In genomic region chr11:44777331-44778310, GRCm38 (mm10) we compare ENCODE assay signal across 23 mouse cellular contexts.
DNase-seq lines count a peak whose midpoint lies in the region; ATAC-seq lines count a peak whose summit lies in the region.
"Had no signal": no experiment of that assay in that cellular context is flagged by ENCODE, and none has a peak within 500 bp of the region (broad histone marks: within the 10 kb centered on the region; RNA-seq: fewer than 3 reads in every experiment).

No protein-coding gene starts in this region.

- H3K9ac ChIP-seq in forebrain, embryonic 14.5 days (ENCODE audit: low read length) = no peak overlapping the region
- no peak overlapping the region for H3K9ac ChIP-seq in forebrain, embryonic 16.5 days (replicated peaks; ENCODE audit: low read depth, low read length)
- H3K9ac ChIP-seq in midbrain, embryonic 11.5 days (ENCODE audit: low read length) = no peak overlapping the region
- no peak overlapping the region for H3K9ac ChIP-seq in embryonic facial prominence, embryonic 12.5 days
- H3K9ac ChIP-seq in midbrain, embryonic 14.5 days (replicated peaks; ENCODE audit: low read length) = no peak overlapping the region
- H3K9ac ChIP-seq: heart, embryonic 15.5 days; liver, embryonic 14.5 days had no signal

- H3K36me3 ChIP-seq in forebrain, embryonic 14.5 days (ENCODE audit: control insufficient read depth, insufficient read depth, low read length) = no peaks in the 10 kb centered on the region
- no peaks in the 10 kb centered on the region for H3K36me3 ChIP-seq in forebrain, embryonic 16.5 days (ENCODE audit: control insufficient read depth, insufficient read depth)
- no peaks in the 10 kb centered on the region for H3K36me3 ChIP-seq in midbrain, embryonic 10.5 days
- no peaks in the 10 kb centered on the region for H3K36me3 ChIP-seq in midbrain, embryonic 11.5 days (ENCODE audit: control insufficient read depth, insufficient read depth, low read length)
- no peaks in the 10 kb centered on the region for H3K36me3 ChIP-seq in embryonic facial prominence, embryonic 12.5 days
- H3K36me3 ChIP-seq in midbrain, embryonic 14.5 days (ENCODE audit: control insufficient read depth, insufficient read depth, low read length) = no peaks in the 10 kb centered on the region
- H3K36me3 ChIP-seq: heart, embryonic 10.5 days; heart, embryonic 15.5 days had no signal

- no peak overlapping the region for H3K4me3 ChIP-seq in forebrain, embryonic 14.5 days (ENCODE audit: low read depth, low read length)
- no peak overlapping the region for H3K4me3 ChIP-seq in forebrain, embryonic 16.5 days (replicated peaks; ENCODE audit: low read length)
- H3K4me3 ChIP-seq in midbrain, embryonic 10.5 days = 0 out of 2 replicates have a peak overlapping the region, but pooled peaks have one; percentile 9
- H3K4me3 ChIP-seq in midbrain, embryonic 11.5 days (ENCODE audit: low read depth, low read length) = no peak overlapping the region
- no peak overlapping the region for H3K4me3 ChIP-seq in embryonic facial prominence, embryonic 12.5 days
- H3K4me3 ChIP-seq in midbrain, embryonic 14.5 days (replicated peaks; ENCODE audit: low read depth, low read length) = no peak overlapping the region
- H3K4me3 ChIP-seq: gastrocnemius, adult 2 months; heart, embryonic 10.5 days; heart, embryonic 15.5 days had no signal

- peak; percentile 57 for ATAC-seq in forebrain, embryonic 14.5 days
- no peak for ATAC-seq in forebrain, embryonic 16.5 days
- no peak for ATAC-seq in midbrain, embryonic 11.5 days (ENCODE audit: low FRiP score)
- no peak for ATAC-seq in embryonic facial prominence, embryonic 12.5 days (ENCODE audit: insufficient number of reproducible peaks, insufficient read depth, low FRiP score, low TSS enrichment)
- no peak for ATAC-seq in midbrain, embryonic 14.5 days (ENCODE audit: low FRiP score, low TSS enrichment)
- no peak for ATAC-seq in monocyte, adult 5-6 weeks (replicated peaks; ENCODE audit: insufficient number of reproducible peaks, low FRiP score, low TSS enrichment, poor library complexity, severe bottlenecking)
- ATAC-seq: CD4-positive, CD25-positive, alpha-beta regulatory T cell, adult 4 months; intestine, embryonic 16.5 days had no signal

- peaks cover 79% of the 10 kb centered on the region for H3K27me3 ChIP-seq in forebrain, embryonic 14.5 days (replicated peaks; ENCODE audit: control insufficient read depth, insufficient read depth, low read length)
- peaks cover 73% of the 10 kb centered on the region for H3K27me3 ChIP-seq in forebrain, embryonic 16.5 days (replicated peaks; ENCODE audit: control insufficient read depth, insufficient read depth, low read length)
- peaks cover 4% of the 10 kb centered on the region; the same call in 1 of the 2 replicates for H3K27me3 ChIP-seq in midbrain, embryonic 10.5 days (ENCODE audit: low read depth, poor library complexity, severe bottlenecking)
- no peaks in the 10 kb centered on the region; the same call in 1 of the 2 replicates for H3K27me3 ChIP-seq in midbrain, embryonic 11.5 days (ENCODE audit: control insufficient read depth, insufficient read depth, low read length)
- no peaks in the 10 kb centered on the region for H3K27me3 ChIP-seq in embryonic facial prominence, embryonic 12.5 days
- H3K27me3 ChIP-seq in midbrain, embryonic 14.5 days (ENCODE audit: control insufficient read depth, insufficient read depth, low read length) = no peaks in the 10 kb centered on the region
- H3K27me3 ChIP-seq: heart, embryonic 15.5 days had no signal

- WGBS in forebrain, embryonic 14.5 days = 8% methylated on average over 16 of the region's 16 CpGs
- 12% methylated on average over 16 of the region's 16 CpGs for WGBS in forebrain, embryonic 16.5 days
- 33% methylated on average over 16 of the region's 16 CpGs for WGBS in midbrain, embryonic 10.5 days
- 20% methylated on average over 16 of the region's 16 CpGs for WGBS in midbrain, embryonic 11.5 days
- 33% methylated on average over 16 of the region's 16 CpGs for WGBS in embryonic facial prominence, embryonic 12.5 days
- 12% methylated on average over 16 of the region's 16 CpGs for WGBS in midbrain, embryonic 14.5 days

- no peak overlapping the region for H3K27ac ChIP-seq in forebrain, embryonic 14.5 days (ENCODE audit: low read depth, low read length)
- H3K27ac ChIP-seq in forebrain, embryonic 16.5 days (ENCODE audit: low read length) = no peak overlapping the region
- peak overlapping the region; percentile 46; the same call in 1 of the 2 replicates for H3K27ac ChIP-seq in midbrain, embryonic 10.5 days (replicated peaks)
- H3K27ac ChIP-seq in midbrain, embryonic 11.5 days (ENCODE audit: low read depth, low read length) = no peak overlapping the region
- H3K27ac ChIP-seq in embryonic facial prominence, embryonic 12.5 days = no peak overlapping the region
- H3K27ac ChIP-seq in midbrain, embryonic 14.5 days (replicated peaks; ENCODE audit: low read depth, low read length) = peak overlapping the region; percentile 60; the same call in 1 of the 2 replicates
- H3K27ac ChIP-seq: gastrocnemius, adult 2 months; heart, embryonic 10.5 days; heart, embryonic 15.5 days; liver, embryonic 14.5 days had no signal

- H3K4me2 ChIP-seq in forebrain, embryonic 14.5 days (ENCODE audit: low read length) = no peak overlapping the region
- no peak overlapping the region for H3K4me2 ChIP-seq in forebrain, embryonic 16.5 days (ENCODE audit: low read length)
- no peak overlapping the region for H3K4me2 ChIP-seq in midbrain, embryonic 11.5 days
- 0 out of 2 replicates have a peak overlapping the region, but pooled peaks have one; percentile 5 for H3K4me2 ChIP-seq in embryonic facial prominence, embryonic 12.5 days (replicated peaks)
- peak overlapping the region; percentile 29; the same call in 1 of the 2 replicates for H3K4me2 ChIP-seq in midbrain, embryonic 14.5 days (ENCODE audit: low read length)
- H3K4me2 ChIP-seq: heart, embryonic 15.5 days had no signal

- DNase-seq in forebrain, embryonic 14.5 days (ENCODE audit: low spot score) = peak; percentile 47
- DNase-seq in midbrain, embryonic 10.5 days (ENCODE audit: low spot score) = no peak
- DNase-seq in midbrain, embryonic 11.5 days (ENCODE audit: low spot score, missing footprints) = no peak
- no peak for DNase-seq in midbrain, embryonic 14.5 days
- no peak for DNase-seq in left cerebral cortex, postnatal 25 days (ENCODE audit: low spot score in 2 of 2)
- DNase-seq: adrenal gland, postnatal 25 days; gastrocnemius, adult 2 months; kidney, adult 8-10 months; kidney, postnatal 10 days; layer of hippocampus, postnatal 36 days; liver; lung, adult 2 months; lung, postnatal 10 days; retina, postnatal 1 day; right cerebral cortex, postnatal 14 days had no signal

- intact Hi-C loops in left cerebral cortex, postnatal 25 days (cut with DNase I) = no loop called here

- H3K9me3 ChIP-seq in forebrain, embryonic 14.5 days (replicated peaks; ENCODE audit: control insufficient read depth, low read length) = no peaks in the 10 kb centered on the region
- H3K9me3 ChIP-seq in forebrain, embryonic 16.5 days (ENCODE audit: control insufficient read depth, low read length) = no peaks in the 10 kb centered on the region; the same call in 1 of the 2 replicates
- no peaks in the 10 kb centered on the region for H3K9me3 ChIP-seq in midbrain, embryonic 10.5 days (replicated peaks)
- H3K9me3 ChIP-seq in midbrain, embryonic 11.5 days (ENCODE audit: control insufficient read depth, low read length) = no peaks in the 10 kb centered on the region
- H3K9me3 ChIP-seq in embryonic facial prominence, embryonic 12.5 days = no peaks in the 10 kb centered on the region
- H3K9me3 ChIP-seq in midbrain, embryonic 14.5 days (ENCODE audit: control insufficient read depth, low read length) = no peaks in the 10 kb centered on the region
- H3K9me3 ChIP-seq: heart, embryonic 10.5 days; heart, embryonic 15.5 days had no signal

- no peaks in the 10 kb centered on the region for H3K4me1 ChIP-seq in forebrain, embryonic 14.5 days (ENCODE audit: control insufficient read depth, insufficient read depth, low read length)
- no peaks in the 10 kb centered on the region for H3K4me1 ChIP-seq in forebrain, embryonic 16.5 days (replicated peaks; ENCODE audit: control insufficient read depth, insufficient read depth, low read length)
- H3K4me1 ChIP-seq in midbrain, embryonic 10.5 days = peaks cover 17% of the 10 kb centered on the region
- H3K4me1 ChIP-seq in midbrain, embryonic 11.5 days (ENCODE audit: control insufficient read depth, insufficient read depth, low read length) = peaks cover 6% of the 10 kb centered on the region
- H3K4me1 ChIP-seq in embryonic facial prominence, embryonic 12.5 days = peaks cover 8% of the 10 kb centered on the region; the same call in 1 of the 2 replicates
- peaks cover 11% of the 10 kb centered on the region; the same call in 1 of the 2 replicates for H3K4me1 ChIP-seq in midbrain, embryonic 14.5 days (ENCODE audit: control insufficient read depth, insufficient read depth, low read length)
- H3K4me1 ChIP-seq: heart, embryonic 10.5 days; heart, embryonic 15.5 days had no signal

Comparison
In these comparisons a context has a peak if more than half of its experiments do, and no peak if none do; other contexts are left out.
1. H3K27ac ChIP-seq: peak in midbrain, embryonic 10.5 days (single experiment) and midbrain, embryonic 14.5 days (single experiment); none in forebrain, embryonic 14.5 days (single experiment), forebrain, embryonic 16.5 days (single experiment), midbrain, embryonic 11.5 days (single experiment) and embryonic facial prominence, embryonic 12.5 days (single experiment).
2. H3K4me2 ChIP-seq: peak in embryonic facial prominence, embryonic 12.5 days (single experiment) and midbrain, embryonic 14.5 days (single experiment); none in forebrain, embryonic 14.5 days (single experiment), forebrain, embryonic 16.5 days (single experiment) and midbrain, embryonic 11.5 days (single experiment).